Mouse (Mus musculus) brain, embryonic 14.5 days (tissue): ENCODE results near the gene 2310039H08Rik.

Source experiments
- CTCF ChIP-seq: fragments of 200-500 bp; IDR thresholded peaks from 2 replicates; pipeline ENCODE4 v1.5.1; 2012; ENCODE audit warnings: inconsistent platforms, mild to moderate bottlenecking, moderate library complexity, borderline replicate concordance; ENCODE audit not compliant: insufficient read depth, insufficient read length; ENCODE audit errors: extremely low read depth
- POLR2A ChIP-seq: fragments of 200-500 bp; IDR thresholded peaks from 2 replicates; pipeline ENCODE4 v1.6.1; 2012; ENCODE audit warnings: mild to moderate bottlenecking, inconsistent platforms, borderline replicate concordance; ENCODE audit not compliant: poor library complexity, insufficient read depth, insufficient read length, severe bottlenecking; ENCODE audit errors: extremely low read depth

DNA sequence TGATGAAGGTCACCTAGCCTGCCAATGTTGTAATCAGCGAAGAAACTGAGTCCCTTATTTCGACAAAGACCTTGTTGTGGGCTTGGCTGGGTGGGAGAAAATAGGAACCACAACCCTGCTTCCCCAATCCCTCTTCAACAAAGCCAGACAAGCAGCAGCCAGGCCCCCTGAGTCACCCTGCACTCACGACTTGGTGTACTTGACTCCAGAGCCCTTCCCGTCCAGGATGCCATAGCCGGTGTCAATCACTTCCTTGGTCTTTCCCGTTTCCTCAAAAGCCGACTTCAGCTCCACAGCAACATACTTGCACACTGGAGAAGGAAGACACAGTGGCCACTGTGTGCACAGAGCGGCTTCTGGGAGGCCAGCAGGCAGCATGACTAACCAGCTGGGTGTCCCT, 25.2 kb upstream of the 2310039H08Rik start:
- TF ChIP-seq POLR2A (no peak), CTCF (no peak)
